Mouse (Mus musculus) bone marrow, adult 2 months (tissue): ENCODE results near the gene Prom2.

Experiments
- CTCF ChIP-seq: fragments of 200-500 bp; IDR thresholded peaks from 2 replicates; pipeline ENCODE4 v1.5.1; 2011; ENCODE audit warnings: low read length, control low read depth; ENCODE audit not compliant: control insufficient read depth, insufficient read depth
- POLR2A ChIP-seq: fragments of 200-500 bp; IDR thresholded peaks from 2 replicates; pipeline ENCODE4 v1.6.1; 2011; ENCODE audit warnings: low read depth, mild to moderate bottlenecking, control low read depth, low read length, borderline replicate concordance; ENCODE audit not compliant: control insufficient read depth

- TF ChIP-seq CTCF (no peak), POLR2A (no peak)
Observed at GRCm38 (mm10) chr2:127520123-127520522, 21.1 kb downstream of the Prom2 start.
